Mouse (Mus musculus) liver, postnatal 0 days (tissue): ENCODE results near the gene Cdca5.

Experiments
- CTCF ChIP-seq: sonication (generic); IDR thresholded peaks from 2 replicates; pipeline ENCODE4 v1.5.1; 2016; ENCODE audit warnings: antibody characterized with exemption, low read depth
- EP300 ChIP-seq: IDR thresholded peaks from 2 replicates; pipeline ENCODE4 v1.6.1; 2016; ENCODE audit warnings: antibody characterized with exemption, low read depth, mild to moderate bottlenecking

- no peak for TF ChIP-seq EP300
- no peak for TF ChIP-seq CTCF
Observed at GRCm38 (mm10) chr19:6123330-6123729, 38.5 kb downstream of the Cdca5 start.
